In the genomic region with DNA sequence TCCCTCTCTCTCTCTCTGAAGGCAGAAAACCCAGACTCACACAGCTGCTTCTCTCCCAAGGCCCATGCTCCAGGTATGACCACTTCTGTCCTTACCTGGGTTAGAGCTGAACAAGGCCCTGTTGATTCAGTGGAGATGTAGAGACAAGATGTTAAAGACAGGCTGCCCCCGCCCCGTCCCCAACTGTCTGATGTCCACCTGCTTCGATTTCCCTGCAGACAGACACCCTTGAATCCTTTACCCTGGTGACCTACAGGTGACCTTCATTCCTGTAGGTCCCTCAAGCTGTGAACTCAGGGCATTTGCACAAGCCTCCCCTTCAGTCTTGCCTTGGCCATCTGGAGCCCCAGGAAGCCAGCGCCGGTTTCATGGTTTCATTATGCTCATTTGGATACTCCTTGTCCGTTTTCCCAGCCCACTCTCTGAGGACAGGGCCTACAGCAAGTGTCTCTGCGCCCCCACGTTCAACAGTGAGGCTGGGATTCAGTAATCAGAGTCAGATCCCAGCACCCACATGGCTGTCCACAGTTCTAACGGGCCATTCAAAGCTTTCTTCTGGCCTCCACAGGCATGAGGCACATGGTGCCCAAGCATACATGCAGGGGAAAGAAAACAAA, we compare ENCODE assay signal across 9 mouse cellular contexts. TPM values are rescaled to one million over a fixed set of nuclear protein-coding genes. Genes with fewer than 3 reads are reported as not detected.
DNase-seq lines count a peak whose midpoint lies in the region; ATAC-seq and TF ChIP-seq lines count a peak whose summit lies in the region.
"Had no signal": no experiment of that assay in that cellular context is flagged by ENCODE, and none has a peak within 500 bp of the region (broad histone marks: within the 10 kb centered on the region; RNA-seq: fewer than 3 reads in every experiment).

No protein-coding gene starts in this region.

- 74% methylated on average over 9 of the region's 9 CpGs for WGBS in kidney, embryonic 14.5 days
- WGBS in bone marrow, adult 2 months, result 42% methylated on average over 9 of the region's 9 CpGs
- WGBS in liver, embryonic 14.5 days (ENCODE audit: insufficient replicate concordance), result 68% methylated on average over 9 of the region's 9 CpGs

- no peaks in the 10 kb centered on the region for H3K36me3 ChIP-seq in kidney, embryonic 14.5 days (ENCODE audit: control insufficient read depth, insufficient read depth, low read length)
- H3K36me3 ChIP-seq in CH12.LX (replicated peaks in 1 of 2; ENCODE audit: control insufficient read depth in 1 of 2, insufficient read depth in 1 of 2, low read length in 1 of 2), result no peaks in the 10 kb centered on the region
- peaks cover 14% of the 10 kb centered on the region for H3K36me3 ChIP-seq in liver, embryonic 14.5 days (replicated peaks; ENCODE audit: control insufficient read depth, insufficient read depth, low read depth)

- peaks cover 18% of the 10 kb centered on the region for H3K4me1 ChIP-seq in kidney, embryonic 14.5 days (ENCODE audit: control insufficient read depth, insufficient read depth, low read length)
- H3K4me1 ChIP-seq in CH12.LX (ENCODE audit: control insufficient read depth in 1 of 2, insufficient read depth in 2 of 2), result peaks cover 0 to 2% of the 10 kb centered on the region in 2 experiments; a peak in 2 of 4 replicates
- peaks cover 4% of the 10 kb centered on the region; the same call in 1 of the 2 replicates for H3K4me1 ChIP-seq in bone marrow, adult 2 months (ENCODE audit: control insufficient read depth, insufficient read depth, low read length)
- H3K4me1 ChIP-seq in liver, embryonic 14.5 days (replicated peaks; ENCODE audit: control insufficient read depth in 2 of 2, insufficient read depth in 2 of 2, low read length in 1 of 2), result peaks cover 17 to 41% of the 10 kb centered on the region in 2 experiments

- no peak for TF ChIP-seq POLR2A in CH12.LX (IDR thresholded peaks at IDR 0.05; ENCODE audit: low read depth, low read length)
- TF ChIP-seq POLR2A in bone marrow, adult 2 months (IDR thresholded peaks at IDR 0.05; ENCODE audit: borderline replicate concordance, control insufficient read depth, low read depth, low read length), result no peak

- dilution Hi-C loops in CH12.LX (cut with MboI; ENCODE audit: extremely low pct_ligation_motif_present, extremely low pct_unique_long_range_greater_than_20kb, low sequenced_read_pairs), result no loop called here

- H3K27ac ChIP-seq in kidney, embryonic 14.5 days (ENCODE audit: low read depth, low read length), result peak overlapping the region; percentile 83; the same call in 1 of the 2 replicates
- no peak overlapping the region for H3K27ac ChIP-seq in CH12.LX (ENCODE audit: insufficient read depth, low read depth)
- peak overlapping the region; percentile 57 for H3K27ac ChIP-seq in bone marrow, adult 2 months (ENCODE audit: control insufficient read depth, insufficient read depth, low read depth, low read length, poor library complexity)
- peak overlapping the region; percentile 5; the same call in 1 of the 2 replicates for H3K27ac ChIP-seq in liver, embryonic 14.5 days

- H3K4me3 ChIP-seq in kidney, embryonic 14.5 days (ENCODE audit: low read length), result no peak overlapping the region
- H3K4me3 ChIP-seq in CH12.LX (replicated peaks in 1 of 3; ENCODE audit: low read depth in 2 of 3, low read length in 2 of 3, poor library complexity in 1 of 3), result no peak overlapping the region
- H3K4me3 ChIP-seq in bone marrow, adult 2 months (replicated peaks; ENCODE audit: control insufficient read depth, low read depth, low read length), result no peak overlapping the region
- no peak overlapping the region for H3K4me3 ChIP-seq in liver, embryonic 14.5 days (ENCODE audit: insufficient read depth in 1 of 2, low read depth in 2 of 2, low read length in 2 of 2)

- no peak for ATAC-seq in kidney, embryonic 14.5 days (ENCODE audit: low FRiP score, low TSS enrichment)
- ATAC-seq in liver, embryonic 14.5 days (ENCODE audit: insufficient read depth), result no peak

- no peak for DNase-seq in kidney, adult 9 months
- DNase-seq in CH12.LX (ENCODE audit: extremely low read depth), result no peak
- DNase-seq in liver, embryonic 14.5 days (ENCODE audit: low read depth in 3 of 3, low spot score in 3 of 3), result no peak
- DNase-seq in cerebellum, adult 8-10 months, result no peak
- no peak for DNase-seq in left cerebral cortex, postnatal 14 days (ENCODE audit: low spot score in 2 of 2)
- DNase-seq in adrenal gland, adult 2 months, result no peak
- DNase-seq: right cerebral cortex, postnatal 14 days had no signal

- H3K79me2 ChIP-seq in CH12.LX (replicated peaks; ENCODE audit: control insufficient read depth, extremely low read depth, insufficient read depth, poor library complexity, severe bottlenecking), result no peaks in the 10 kb centered on the region

- no peaks in the 10 kb centered on the region for H3K9me3 ChIP-seq in kidney, embryonic 14.5 days (ENCODE audit: control insufficient read depth, low read length)
- H3K9me3 ChIP-seq in CH12.LX (replicated peaks; ENCODE audit: low read length), result no peaks in the 10 kb centered on the region
- H3K9me3 ChIP-seq in liver, embryonic 14.5 days (ENCODE audit: control insufficient read depth, low read length), result no peaks in the 10 kb centered on the region

- in situ Hi-C loops in CH12.LX (cut with MboI; ENCODE audit: low pct_ligation_motif_present, low pct_unique_long_range_greater_than_20kb, low sequenced_read_pairs), result loop anchor here (25.0 kb wide), 1 partner anchor 273 kb away; the partner anchor contains the start of gene Gucy2d

- TF ChIP-seq CTCF in CH12.LX (conservative IDR thresholded peaks at IDR 0.05 in 1 of 2, IDR thresholded peaks at IDR 0.05 in 1 of 2; ENCODE audit: low read depth in 2 of 2, low read length in 2 of 2), result no peak
- TF ChIP-seq CTCF in bone marrow, adult 2 months (IDR thresholded peaks at IDR 0.05; ENCODE audit: control insufficient read depth, insufficient read depth, low read length), result no peak
- no peak for TF ChIP-seq CTCF in liver, embryonic 14.5 days (IDR thresholded peaks at IDR 0.05; ENCODE audit: low read depth)

- H3K27me3 ChIP-seq in kidney, embryonic 14.5 days (ENCODE audit: control insufficient read depth, insufficient read depth, low read length), result no peaks in the 10 kb centered on the region
- H3K27me3 ChIP-seq in CH12.LX (replicated peaks), result peaks cover 3% of the 10 kb centered on the region
- no peaks in the 10 kb centered on the region for H3K27me3 ChIP-seq in liver, embryonic 14.5 days (ENCODE audit: control insufficient read depth, insufficient read depth, low read length)

- no peak for TF ChIP-seq EP300 in CH12.LX (IDR thresholded peaks at IDR 0.05; ENCODE audit: low read length)
- TF ChIP-seq EP300 in liver, embryonic 14.5 days (IDR thresholded peaks at IDR 0.05; ENCODE audit: low read depth), result no peak

- intact Hi-C loops in left cerebral cortex, postnatal 14 days (cut with DNase I), result no loop called here

- H3K9ac ChIP-seq in kidney, embryonic 14.5 days (ENCODE audit: low read depth, low read length), result no peak overlapping the region
- no peak overlapping the region for H3K9ac ChIP-seq in CH12.LX (ENCODE audit: insufficient read depth, low read depth)
- H3K9ac ChIP-seq in liver, embryonic 14.5 days (replicated peaks), result peak overlapping the region; percentile 14; the same call in 1 of the 2 replicates

- no peak overlapping the region for H3K4me2 ChIP-seq in kidney, embryonic 14.5 days (replicated peaks; ENCODE audit: low read depth, low read length)
- H3K4me2 ChIP-seq in CH12.LX (ENCODE audit: insufficient read depth, low read depth, poor library complexity, severe bottlenecking), result no peak overlapping the region
- H3K4me2 ChIP-seq in liver, embryonic 14.5 days (ENCODE audit: low read depth), result no peak overlapping the region

- TF ChIP-seq RAD21 in CH12.LX (IDR thresholded peaks at IDR 0.05; ENCODE audit: low read depth, low read length), result no peak

RNA-seq across cellular contexts. Expression of gene Capn5, which starts 13.6 kb away (rescaled TPM):
- 4.8 and 10.4 TPM in 2 replicates for polyA plus RNA-seq in kidney, embryonic 14.5 days (2014; fragmentation: Nextera tagmentation; extraction: Ambion mirVana)
- 0.29 and 0.55 TPM in 2 replicates for total RNA-seq in CH12.LX (2012; rRNA removed)
- 0.22 and 0.27 TPM in 2 replicates for total RNA-seq in CH12.LX (2014; rRNA removed)
- polyA plus RNA-seq in CH12.LX (2012; ENCODE audit: insufficient read length, low read depth), result 0.26 and 0.52 TPM in 2 replicates
- 16.3 and 17.2 TPM in 2 replicates for polyA plus RNA-seq in bone marrow, adult 2 months (2011; ENCODE audit: insufficient read depth, insufficient read length, low replicate concordance, missing spikeins)
- polyA plus RNA-seq in liver, embryonic 14.5 days (2012; rRNA removed), result 13.1 and 13.2 TPM in 2 replicates
- polyA plus RNA-seq in liver, embryonic 14.5 days (2014; fragmentation: Nextera tagmentation; extraction: Ambion mirVana), result 8.9 and 9.8 TPM in 2 replicates
- 10 to 100 TPM; 37.3 to 41.4 TPM for total RNA-seq in left cerebral cortex, postnatal 14 days (2021)
- total RNA-seq in adrenal gland, adult 2 months (2021), result 1 to 10 TPM; 4.1 to 6.1 TPM
- polyA plus RNA-seq in adrenal gland, adult 2 months (2012; rRNA removed), result 8.4 and 11.2 TPM in 2 replicates

RNA-seq across cellular contexts. Expression of gene Omp, which starts 19.2 kb away (rescaled TPM):
- polyA plus RNA-seq in kidney, embryonic 14.5 days (2014; fragmentation: Nextera tagmentation; extraction: Ambion mirVana), result 0.20 and 0.51 TPM in 2 replicates
- total RNA-seq in CH12.LX (2012; rRNA removed) (0.08 TPM in 1 of 2 replicates, not detected in the other), CH12.LX (2014; rRNA removed) (not detected in 2 replicates)
- not detected in 2 replicates for polyA plus RNA-seq in CH12.LX (2012; ENCODE audit: insufficient read length, low read depth)
- polyA plus RNA-seq in bone marrow, adult 2 months (2011; ENCODE audit: insufficient read depth, insufficient read length, low replicate concordance, missing spikeins), result 2.1 and 4.7 TPM in 2 replicates
- polyA plus RNA-seq in liver, embryonic 14.5 days (2012; rRNA removed), result 0.61 and 0.63 TPM in 2 replicates
- polyA plus RNA-seq in liver, embryonic 14.5 days (2014; fragmentation: Nextera tagmentation; extraction: Ambion mirVana), result 0.24 and 0.44 TPM in 2 replicates
- total RNA-seq in left cerebral cortex, postnatal 14 days (2021), result under 1 TPM; 0.66 to 0.79 TPM
- total RNA-seq in adrenal gland, adult 2 months (2021), result 1 to 10 TPM in 1 of 2 experiments, under 1 TPM in 1; 0.17 to 5.7 TPM
- 3.3 and 10.3 TPM in 2 replicates for polyA plus RNA-seq in adrenal gland, adult 2 months (2012; rRNA removed)

RNA-seq across cellular contexts. Expression of gene B3gnt6, which starts 34.8 kb away (rescaled TPM):
- 0.15 TPM in 1 of 2 replicates, not detected in the other for polyA plus RNA-seq in kidney, embryonic 14.5 days (2014; fragmentation: Nextera tagmentation; extraction: Ambion mirVana)
- total RNA-seq in CH12.LX (2012; rRNA removed) (not detected in 2 replicates), CH12.LX (2014; rRNA removed) (not detected in 2 replicates)
- polyA plus RNA-seq in CH12.LX (2012; ENCODE audit: insufficient read length, low read depth), result not detected in 2 replicates
- 0.62 TPM in 1 of 2 replicates, not detected in the other for polyA plus RNA-seq in bone marrow, adult 2 months (2011; ENCODE audit: insufficient read depth, insufficient read length, low replicate concordance, missing spikeins)
- 0.03 and 0.08 TPM in 2 replicates for polyA plus RNA-seq in liver, embryonic 14.5 days (2012; rRNA removed)
- 0.05 TPM in 1 of 2 replicates, not detected in the other for polyA plus RNA-seq in liver, embryonic 14.5 days (2014; fragmentation: Nextera tagmentation; extraction: Ambion mirVana)
- under 1 TPM in 1 of 2 experiments, not detected in 1; 0.19 TPM for total RNA-seq in left cerebral cortex, postnatal 14 days (2021)
- total RNA-seq in adrenal gland, adult 2 months (2021), result under 1 TPM in 1 of 2 experiments, not detected in 1; 0.78 TPM
- 0.19 and 0.20 TPM in 2 replicates for polyA plus RNA-seq in adrenal gland, adult 2 months (2012; rRNA removed)

RNA-seq across cellular contexts. Expression of gene Myo7a, which starts 45.2 kb away (rescaled TPM):
- polyA plus RNA-seq in kidney, embryonic 14.5 days (2014; fragmentation: Nextera tagmentation; extraction: Ambion mirVana), result 7.9 and 15.4 TPM in 2 replicates
- total RNA-seq in CH12.LX (2012; rRNA removed) (11.3 and 13.2 TPM in 2 replicates), CH12.LX (2014; rRNA removed) (12.9 and 14.0 TPM in 2 replicates)
- 28.0 and 29.7 TPM in 2 replicates for polyA plus RNA-seq in CH12.LX (2012; ENCODE audit: insufficient read length, low read depth)
- 19.5 and 27.0 TPM in 2 replicates for polyA plus RNA-seq in bone marrow, adult 2 months (2011; ENCODE audit: insufficient read depth, insufficient read length, low replicate concordance, missing spikeins)
- polyA plus RNA-seq in liver, embryonic 14.5 days (2012; rRNA removed), result 10.3 and 10.4 TPM in 2 replicates
- polyA plus RNA-seq in liver, embryonic 14.5 days (2014; fragmentation: Nextera tagmentation; extraction: Ambion mirVana), result 6.6 and 7.3 TPM in 2 replicates
- 10 to 100 TPM; 12.4 to 13.7 TPM for total RNA-seq in left cerebral cortex, postnatal 14 days (2021)
- 100 to 1,000 TPM; 140 to 146 TPM for total RNA-seq in adrenal gland, adult 2 months (2021)
- polyA plus RNA-seq in adrenal gland, adult 2 months (2012; rRNA removed), result 136 and 180 TPM in 2 replicates
